Mouse (Mus musculus) v-Abl transformed pro-B cells (cell line): Measurements from ENCODE around the gene Olfr1346.
"Not testable (repeated sequence)": the region's sequence is repeated elsewhere in the genome, so short reads cannot be mapped to it uniquely, and the experiment has no call there.

ENCODE experiments used
- in situ Hi-C, 2 experiments: fragments of 400-800 bp; cut with MboI; formaldehyde crosslinking; loops; one replicate each; pipeline ENCODE4 v1.15.1; 2025; ENCODE audit not compliant: unreplicated experiment in 2 of 2

Gene Olfr1346

GRCm38 (mm10) chr7:6466951-6467350 lies at the start of gene Olfr1346:
Gene Olfr1346 (plus strand): TSS chr7:6467101.
- in situ Hi-C loops, result no loop called here

GRCm38 (mm10) chr7:6419894-6420293 lies 47.0 kb upstream of the Olfr1346 start:
- in situ Hi-C loops, result no loop called here

GRCm38 (mm10) chr7:6429381-6429780 lies 37.5 kb upstream of the Olfr1346 start:
- in situ Hi-C loops, result loop anchor here in 1 of 2 experiments (5.0 kb wide), 1 partner anchor 72 kb away; no protein-coding TSS in a partner anchor

GRCm38 (mm10) chr7:6430342-6430741 lies 36.6 kb upstream of the Olfr1346 start:
- in situ Hi-C loops, result no loop called here

- in situ Hi-C loops, result no loop called here
Measured at GRCm38 (mm10) chr7:6438388-6438787, 28.5 kb upstream of the Olfr1346 start, which contains the start of gene Olfr1344. Gene Olfr1344 (plus strand): TSS chr7:6438688.

DNA sequence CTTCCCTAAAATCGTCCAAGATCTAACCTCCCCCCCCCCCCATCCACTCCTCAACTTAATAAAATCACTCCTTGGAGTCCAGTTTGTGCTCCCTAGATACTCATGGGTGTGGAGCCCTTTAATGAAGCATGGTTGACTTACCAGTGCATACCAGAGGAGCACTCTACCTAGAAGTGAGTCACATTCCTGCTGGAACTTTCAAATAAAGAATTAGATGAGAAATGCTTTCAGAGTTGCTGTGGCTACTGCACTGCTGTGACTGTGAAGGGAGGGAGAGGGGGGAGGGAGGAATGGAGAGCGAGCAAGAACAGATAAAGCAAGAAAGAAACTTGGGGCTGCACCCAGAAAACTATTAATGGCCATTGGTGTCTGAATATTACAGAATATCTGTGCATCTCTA lies 25.7 kb upstream of the Olfr1346 start:
- in situ Hi-C loops, result no loop called here

- in situ Hi-C loops, result no loop called here
Measured at GRCm38 (mm10) chr7:6447771-6448170, 19.1 kb upstream of the Olfr1346 start.

GRCm38 (mm10) chr7:6455868-6456267 lies 11.0 kb upstream of the Olfr1346 start, which contains the start of gene Olfr1336:
Gene Olfr1336 (plus strand): TSS chr7:6456168.
- in situ Hi-C loops, result no loop called here

DNA sequence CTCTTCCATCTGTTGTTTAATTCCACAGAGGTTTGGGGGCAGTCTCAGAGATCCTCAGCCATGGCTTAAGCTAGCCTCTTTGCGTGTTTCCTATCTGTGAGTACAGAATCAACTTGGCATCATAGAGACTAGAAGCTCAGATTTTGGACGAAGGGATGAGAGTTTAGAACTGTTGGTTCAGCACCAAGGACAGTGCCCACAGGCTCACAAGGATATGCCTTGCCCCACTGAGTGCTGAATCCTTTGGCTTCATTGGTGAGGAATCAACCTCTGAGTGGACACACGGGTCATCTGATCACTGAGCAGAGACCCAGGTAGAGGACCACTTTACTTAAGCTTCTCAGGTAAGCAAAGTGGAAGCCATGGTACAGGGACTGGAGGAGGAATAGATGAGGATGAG lies 10.5 kb upstream of the Olfr1346 start:
- in situ Hi-C loops, result no loop called here

- in situ Hi-C loops, result not testable (repeated sequence)
Measured at GRCm38 (mm10) chr7:6477633-6478032, 10.7 kb downstream of the Olfr1346 start.

DNA sequence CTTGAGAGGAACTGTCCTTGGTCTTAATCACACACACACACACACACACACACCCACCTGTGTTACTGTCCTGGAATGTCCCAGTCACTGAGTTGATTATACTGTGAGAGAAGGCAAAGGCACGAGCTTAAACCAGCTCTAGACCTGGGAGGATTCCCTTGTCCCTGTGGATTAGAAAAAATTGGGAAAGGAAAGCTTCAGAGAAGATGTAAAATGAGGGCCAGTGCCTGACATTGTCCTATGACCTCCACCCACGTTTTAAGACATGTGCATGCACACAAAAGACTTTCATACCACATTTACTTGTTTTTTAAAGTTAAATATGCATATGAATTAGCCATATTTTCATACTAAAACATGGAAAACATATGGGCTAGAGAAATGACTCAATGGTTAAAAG lies 19.9 kb downstream of the Olfr1346 start, which contains the start of gene Olfr5:
Olfr5 (minus strand) TSS at position 101 of the 400 bp plus-strand sequence.
- in situ Hi-C loops, result no loop called here

- in situ Hi-C loops, result no loop called here
Measured at GRCm38 (mm10) chr7:6499655-6500054, 32.8 kb downstream of the Olfr1346 start, which contains the start of gene Olfr1347. Gene Olfr1347 (minus strand): TSS chr7:6499755.

DNA sequence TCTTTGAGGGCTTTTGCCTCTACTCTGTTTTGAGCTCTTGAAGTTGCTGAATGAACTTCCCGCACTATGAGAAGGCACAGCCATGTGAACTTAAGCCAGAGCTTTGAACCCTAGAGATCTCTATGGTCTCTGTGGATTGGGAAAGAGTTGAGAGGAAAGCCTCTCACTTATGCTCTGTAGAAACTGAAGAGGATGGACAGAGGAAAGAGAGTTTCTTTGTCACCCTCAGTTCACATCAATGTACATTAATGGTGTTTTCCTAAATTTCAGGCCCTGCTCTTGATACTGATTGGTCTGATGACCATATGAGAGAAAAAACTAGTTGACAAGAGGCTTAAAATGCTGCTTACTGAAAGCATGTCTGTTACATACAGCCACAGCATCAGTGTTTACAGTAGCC lies 41.7 kb downstream of the Olfr1346 start, which contains the start of gene Olfr1348:
Olfr1348 (minus strand) TSS at position 101 of the 400 bp plus-strand sequence.
- in situ Hi-C loops, result no loop called here

GRCm38 (mm10) chr7:6521666-6522065 lies 54.8 kb downstream of the Olfr1346 start:
- in situ Hi-C loops, result loop anchor here in 1 of 2 experiments (10.0 kb wide), 1 partner anchor 277 kb away; no protein-coding TSS in a partner anchor

GRCm38 (mm10) chr7:6522850-6523249 lies 55.9 kb downstream of the Olfr1346 start, which contains the start of gene Olfr1349:
Gene Olfr1349 (minus strand): TSS chr7:6522950.
- in situ Hi-C loops, result loop anchor here in 1 of 2 experiments (10.0 kb wide), 1 partner anchor 278 kb away; no protein-coding TSS in a partner anchor

DNA sequence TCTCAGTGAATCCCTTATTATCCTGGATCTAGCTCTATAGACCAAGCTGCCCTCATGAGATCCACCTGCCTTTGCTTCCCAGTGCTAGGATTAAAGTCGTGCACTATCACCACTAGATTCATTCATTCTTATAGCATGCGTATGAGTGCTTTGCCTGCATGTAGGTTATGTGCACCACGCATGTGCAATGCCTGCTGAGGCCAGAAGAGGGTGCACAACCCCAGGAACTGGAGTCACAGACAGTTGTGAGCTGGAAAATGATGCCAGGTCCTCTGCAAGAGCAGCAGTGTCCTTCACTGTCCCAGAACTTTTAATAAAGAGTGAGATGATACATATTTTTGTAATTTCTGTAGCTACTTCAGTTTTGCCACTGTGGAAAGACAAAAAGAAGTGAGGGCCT lies 58.1 kb downstream of the Olfr1346 start:
- in situ Hi-C loops, result loop anchor here (5.0 to 10.0 kb wide), 2 partner anchors 168 to 280 kb away; no protein-coding TSS in a partner anchor

- in situ Hi-C loops, result loop anchor here (5.0 to 10.0 kb wide), 2 partner anchors 169 to 281 kb away; no protein-coding TSS in a partner anchor
Measured at GRCm38 (mm10) chr7:6526141-6526540, 59.2 kb downstream of the Olfr1346 start.
